Mouse (Mus musculus) CD8-positive naive resting alpha-beta T cell, adult 2 months (primary cell): Measurements from ENCODE around the gene Defb45.

Source experiments
- DNase-seq, 2 experiments: peaks; one replicate each; pipeline ENCODE4 v3.0.0; 2022; ENCODE audit warnings: low read depth in 2 of 2, low spot score in 2 of 2

Defb45 gene

GRCm38 (mm10) chr2:152608719-152609118, 9.5 kb upstream of the Defb45 start:
- no peak for DNase-seq

DNA sequence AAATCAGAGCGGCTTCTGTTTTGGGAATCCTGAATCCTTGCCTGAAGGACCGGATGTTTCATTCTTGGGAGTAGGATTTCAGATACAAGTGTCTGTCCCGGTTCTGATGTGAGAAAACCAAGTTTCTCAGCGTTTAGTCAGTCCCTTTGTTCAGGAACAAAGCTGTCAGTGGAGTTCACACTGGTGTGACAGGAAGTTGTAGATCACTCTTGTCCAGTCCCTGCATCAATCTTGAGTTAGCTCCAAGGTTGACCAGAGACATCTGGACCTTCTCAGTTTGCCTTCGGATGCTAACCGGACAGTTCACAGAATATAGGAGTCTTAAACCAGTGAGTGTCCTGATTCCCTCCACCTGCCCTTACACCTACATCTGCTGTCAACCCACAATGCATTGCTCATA, 8.5 kb upstream of the Defb45 start:
- DNase-seq = no peak

GRCm38 (mm10) chr2:152604057-152604456, 4.9 kb upstream of the Defb45 start, which contains the start of gene Defb36:
TSS of gene Defb36 (plus strand) at chr2:152604327.
- peak in 1 of 2 experiments; percentile 5 for DNase-seq

DNA sequence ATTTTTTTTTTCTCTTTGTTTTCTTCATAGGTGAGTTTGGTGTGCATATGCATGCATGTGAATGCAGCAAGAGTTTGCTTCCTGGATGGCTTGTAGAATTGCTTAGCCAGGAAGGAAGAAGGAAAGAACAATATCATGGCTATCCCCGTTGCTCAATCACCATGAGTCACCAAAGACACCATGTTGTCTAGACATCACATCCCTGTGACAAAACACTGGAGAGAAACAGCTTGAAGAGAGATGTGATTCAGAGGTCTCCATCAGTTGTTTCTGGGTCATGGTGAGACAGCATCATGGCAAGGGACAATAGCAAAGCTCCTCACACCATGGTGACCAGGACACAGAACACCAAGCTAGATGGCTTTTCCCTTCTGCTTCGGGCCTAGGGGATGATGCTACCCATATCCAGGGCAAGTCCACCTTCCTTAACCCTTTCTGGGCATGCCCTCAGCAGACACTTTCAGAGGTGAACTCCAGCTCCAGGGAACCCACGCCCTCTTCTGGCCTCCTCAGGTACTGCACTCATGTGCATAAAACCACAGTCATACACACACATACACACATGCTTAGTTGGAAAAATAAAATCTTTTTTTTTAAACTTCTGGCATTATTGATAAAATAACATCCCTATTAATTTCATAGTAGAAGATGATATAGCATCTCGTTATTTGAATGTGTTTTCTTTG, 2.2 kb upstream of the Defb45 start:
- DNase-seq = no peak

DNA sequence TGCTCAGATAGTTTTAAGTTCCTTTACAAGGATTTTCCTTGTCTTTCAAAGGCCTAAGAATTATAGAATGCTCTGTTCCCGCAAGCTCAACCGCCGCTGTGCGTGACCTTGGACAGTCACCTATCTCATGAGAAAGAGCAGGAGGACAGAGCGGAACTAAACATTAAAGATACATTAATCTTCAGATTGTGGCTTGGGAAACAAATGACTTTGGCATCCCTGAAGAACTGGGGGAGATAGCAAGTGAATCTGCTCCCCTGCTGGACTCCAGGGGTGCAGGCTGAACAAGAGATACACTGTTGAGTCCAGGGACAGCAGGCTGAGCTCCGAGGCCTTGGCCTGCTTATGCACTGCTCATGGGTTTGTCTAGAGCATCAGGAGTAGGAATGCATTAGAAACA, 877 bp upstream of the Defb45 start:
- no peak for DNase-seq

GRCm38 (mm10) chr2:152589021-152589420, 10.2 kb downstream of the Defb45 start:
- no peak for DNase-seq

- no peak for DNase-seq
These were observed 10.7 kb downstream of the Defb45 start for GRCm38 (mm10) chr2:152588450-152588849.

- DNase-seq = no peak
These were observed 12.2 kb downstream of the Defb45 start for GRCm38 (mm10) chr2:152586926-152587560.

- no peak for DNase-seq
These were observed 18.6 kb downstream of the Defb45 start for GRCm38 (mm10) chr2:152580612-152581011.

DNA sequence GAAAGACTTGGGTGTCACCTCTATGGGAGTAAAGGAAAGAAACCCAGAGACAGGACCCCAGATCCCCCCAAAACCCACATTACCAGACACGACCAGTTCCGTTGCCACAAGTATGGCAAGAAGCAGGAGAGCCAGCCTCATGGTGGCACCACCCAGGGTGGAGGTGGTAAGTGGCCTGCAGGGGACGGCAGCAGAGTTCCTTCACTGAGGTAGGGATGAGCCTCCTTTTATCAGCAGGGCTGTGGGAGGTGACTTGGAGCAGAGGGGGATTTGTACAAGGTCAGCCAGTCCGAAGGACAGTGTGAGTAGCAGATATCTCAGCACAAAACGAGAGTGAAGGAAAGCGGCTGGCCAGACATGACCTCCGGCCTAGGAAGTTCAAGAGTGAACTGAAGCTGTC, 19.1 kb downstream of the Defb45 start, which contains the start of gene Defb19:
Gene Defb19, minus strand, starts transcription at position 206 of the 400 bp plus-strand sequence.
- DNase-seq = no peak

- DNase-seq = no peak
These were observed 25.7 kb downstream of the Defb45 start for GRCm38 (mm10) chr2:152573484-152573883.

- no peak for DNase-seq
These were observed 26.9 kb downstream of the Defb45 start, which contains the start of gene Defb21 for GRCm38 (mm10) chr2:152572114-152572794. TSS of gene Defb21 (plus strand) at chr2:152572744.

GRCm38 (mm10) chr2:152570313-152570712, 28.9 kb downstream of the Defb45 start:
- DNase-seq = no peak

DNA sequence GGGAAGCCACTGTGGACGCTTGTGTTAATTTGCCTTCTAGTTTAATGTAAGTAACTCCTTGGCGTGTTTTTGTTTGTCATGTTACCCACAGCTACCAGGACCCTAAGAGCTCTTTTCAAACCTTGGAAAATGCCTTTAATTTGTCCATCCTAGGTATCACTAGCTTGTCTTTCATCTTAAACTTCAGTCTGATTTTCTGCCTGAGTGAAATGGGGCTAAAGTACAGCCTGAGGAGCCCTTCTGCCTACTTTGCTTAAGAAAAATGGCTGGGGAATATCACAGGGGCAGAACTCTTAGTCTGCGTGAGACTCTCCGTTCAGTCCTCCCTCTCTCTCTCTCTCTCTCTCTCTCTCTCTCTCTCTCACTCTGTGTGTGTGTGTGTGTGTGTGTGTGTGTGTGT, 29.3 kb downstream of the Defb45 start:
- no peak for DNase-seq

DNA sequence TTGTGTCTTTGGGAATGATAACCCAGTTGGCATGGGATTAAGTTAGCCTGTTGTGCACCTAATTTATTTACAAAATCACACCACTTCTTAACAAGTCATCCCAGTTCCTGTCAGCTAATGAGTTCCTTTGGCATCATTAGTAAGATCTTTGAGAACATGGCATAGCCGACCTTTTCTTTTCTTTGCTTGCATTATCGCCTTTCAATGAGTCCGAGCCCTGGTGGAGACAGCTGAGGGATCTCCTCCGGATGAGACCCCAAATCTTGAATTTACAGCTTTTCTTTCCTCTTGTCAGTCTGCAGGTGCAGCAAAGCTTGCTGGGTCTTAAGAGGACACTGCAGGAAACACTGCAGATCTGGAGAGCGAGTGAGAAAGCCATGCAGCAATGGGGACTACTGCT, 30.2 kb downstream of the Defb45 start, which contains the start of gene Gm17416:
Gene Gm17416, plus strand, starts transcription at position 301 of the 400 bp plus-strand sequence.
- no peak for DNase-seq

GRCm38 (mm10) chr2:152556655-152557054, 42.5 kb downstream of the Defb45 start:
- no peak for DNase-seq

- no peak for DNase-seq
These were observed 45.3 kb downstream of the Defb45 start for GRCm38 (mm10) chr2:152553774-152554423.

DNA sequence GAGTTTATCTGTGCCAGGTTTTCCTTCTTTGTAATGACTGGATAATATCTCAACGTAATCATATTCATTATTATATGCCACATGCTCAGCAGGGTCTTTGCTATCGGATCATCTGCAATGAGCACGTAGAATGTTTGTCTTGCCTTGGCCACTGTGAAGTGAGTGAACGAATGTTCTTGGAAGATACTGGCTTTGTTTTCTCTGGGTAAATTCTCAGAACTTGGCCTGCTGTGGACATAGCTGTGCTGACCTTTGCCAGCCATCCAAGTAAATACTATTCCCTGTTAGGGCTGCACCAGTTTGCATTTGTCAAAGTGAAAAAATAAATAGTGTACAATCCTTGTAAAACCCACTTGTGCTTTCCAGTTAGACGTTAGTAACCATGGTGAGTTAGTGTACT, 51.1 kb downstream of the Defb45 start:
- no peak for DNase-seq

DNA sequence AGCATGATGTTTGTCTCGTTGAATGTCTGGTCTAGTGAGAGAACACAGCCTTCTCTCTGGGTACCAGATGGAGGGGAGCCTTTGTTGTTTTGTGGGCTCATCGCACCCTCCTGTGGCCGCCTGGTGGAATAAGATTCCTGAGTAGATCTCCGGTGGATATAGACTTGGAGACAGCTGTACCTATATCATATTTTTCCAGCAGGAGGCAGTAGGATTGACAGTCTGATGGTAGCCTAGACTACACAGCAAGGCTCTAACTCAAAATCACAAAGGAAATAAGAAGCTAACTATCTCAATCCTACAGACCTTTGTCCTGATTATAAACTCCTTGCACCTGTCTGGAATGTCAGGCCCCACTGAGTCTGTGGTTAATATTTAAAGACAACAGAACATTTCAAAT, 54.5 kb downstream of the Defb45 start:
- no peak for DNase-seq

GRCm38 (mm10) chr2:152543478-152543877, 55.7 kb downstream of the Defb45 start:
- no peak for DNase-seq
